Mouse (Mus musculus) layer of hippocampus, adult 11-12 months (tissue): ENCODE measurements at regions not wholly inside any gene's neighbourhood (a gene's known extent, or its start where the extent isn't known, plus 50 kb on each side); places are given as distances from the start of the nearest gene placed in this dataset.

Experiments
- DNase-seq: peaks from one replicate; pipeline ENCODE4 v3.0.0; 2022; ENCODE audit warnings: low spot score

DNA sequence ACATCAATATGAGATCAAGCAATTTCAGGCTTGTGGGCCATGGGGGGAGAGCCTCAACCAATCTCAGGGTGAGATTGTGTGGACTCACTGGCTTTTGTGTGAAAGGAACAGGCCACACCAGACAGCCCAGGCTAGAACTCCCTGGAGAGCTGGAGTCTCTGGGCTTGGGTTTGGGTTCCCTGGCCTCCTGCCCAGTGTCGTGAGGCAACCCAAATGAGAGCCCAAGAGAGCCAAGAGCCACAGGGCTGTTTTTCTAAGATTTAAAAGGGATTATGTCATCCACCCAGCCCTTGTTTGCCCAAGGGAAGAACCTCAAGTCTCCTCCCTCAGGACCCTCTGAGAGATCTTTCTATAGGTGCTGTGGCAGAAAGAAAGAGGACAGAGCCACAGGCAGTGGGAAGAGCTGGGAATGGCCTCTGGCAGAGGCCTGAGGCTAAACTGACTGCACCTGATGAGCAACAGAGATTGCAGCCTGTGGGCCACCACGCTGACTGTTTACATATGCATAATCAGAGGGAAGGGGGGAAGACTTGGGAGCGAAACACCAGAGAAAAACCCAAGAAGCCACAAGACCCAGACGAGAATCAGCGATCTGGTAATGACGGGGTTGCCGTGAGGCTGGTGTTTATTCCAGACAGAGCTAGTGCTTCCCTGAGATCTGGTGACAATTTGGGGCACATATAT lies 92.1 kb downstream of the Bcl2l11 start:
- DNase-seq, result no peak

DNA sequence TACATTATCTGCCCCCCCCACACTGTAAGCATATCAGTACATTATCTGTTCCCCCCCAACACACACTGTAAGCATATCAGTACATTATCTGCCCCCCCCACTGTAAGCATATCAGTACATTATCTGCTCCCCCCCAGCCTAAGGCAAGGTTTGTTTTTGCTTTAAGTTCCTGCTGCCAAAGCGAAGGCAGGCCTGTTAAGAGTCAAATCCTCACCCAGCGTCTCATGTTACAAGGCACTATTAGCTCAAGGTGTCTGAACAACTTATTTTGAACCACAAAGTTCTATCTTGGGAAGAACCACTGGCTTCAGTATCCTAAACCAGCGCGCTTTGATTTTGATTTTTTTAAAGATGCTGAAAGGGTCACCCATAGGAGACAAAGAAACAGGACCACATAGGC lies 93.1 kb downstream of the Bcl2l11 start:
- DNase-seq, result no peak

DNA sequence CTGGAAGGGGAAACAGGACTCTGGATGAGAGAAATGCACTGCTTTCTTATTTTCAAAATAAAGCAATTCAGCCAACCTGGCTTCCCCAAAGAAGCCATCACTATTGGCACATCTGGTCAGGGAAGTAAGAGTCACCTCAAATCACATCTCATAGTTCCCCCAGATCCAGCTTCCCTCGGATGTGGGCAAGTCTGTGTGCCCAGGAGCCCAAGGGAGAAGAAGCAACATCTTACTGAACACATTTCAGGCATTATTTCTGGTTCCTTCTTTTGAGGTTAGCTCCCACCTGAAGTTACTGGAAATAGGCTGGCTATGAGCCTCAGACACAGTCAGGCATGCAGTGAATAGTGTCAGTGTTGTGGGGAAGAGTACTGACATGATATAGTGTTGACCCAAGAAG lies 95.2 kb downstream of the Bcl2l11 start:
- DNase-seq, result no peak

DNA sequence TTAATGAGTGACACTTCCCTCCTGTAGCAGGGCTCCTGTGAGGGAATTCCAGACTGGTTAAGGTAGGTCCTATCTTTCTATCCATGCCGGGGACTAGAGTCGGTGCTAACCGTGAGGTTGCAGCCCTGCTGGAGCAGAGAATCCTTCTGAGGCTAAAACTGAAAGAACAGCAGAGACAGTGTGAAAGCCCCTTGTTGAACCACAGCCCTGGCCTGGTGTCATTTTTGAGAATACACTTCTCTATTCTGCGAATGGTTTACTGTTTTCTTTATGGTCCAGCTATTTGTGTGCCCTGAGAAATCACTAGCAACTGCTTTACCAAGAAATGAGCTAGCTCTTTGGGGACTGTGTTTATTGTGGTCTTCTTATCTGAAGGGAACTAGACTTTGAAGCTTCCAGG lies 95.8 kb downstream of the Bcl2l11 start:
- DNase-seq, result no peak

DNA sequence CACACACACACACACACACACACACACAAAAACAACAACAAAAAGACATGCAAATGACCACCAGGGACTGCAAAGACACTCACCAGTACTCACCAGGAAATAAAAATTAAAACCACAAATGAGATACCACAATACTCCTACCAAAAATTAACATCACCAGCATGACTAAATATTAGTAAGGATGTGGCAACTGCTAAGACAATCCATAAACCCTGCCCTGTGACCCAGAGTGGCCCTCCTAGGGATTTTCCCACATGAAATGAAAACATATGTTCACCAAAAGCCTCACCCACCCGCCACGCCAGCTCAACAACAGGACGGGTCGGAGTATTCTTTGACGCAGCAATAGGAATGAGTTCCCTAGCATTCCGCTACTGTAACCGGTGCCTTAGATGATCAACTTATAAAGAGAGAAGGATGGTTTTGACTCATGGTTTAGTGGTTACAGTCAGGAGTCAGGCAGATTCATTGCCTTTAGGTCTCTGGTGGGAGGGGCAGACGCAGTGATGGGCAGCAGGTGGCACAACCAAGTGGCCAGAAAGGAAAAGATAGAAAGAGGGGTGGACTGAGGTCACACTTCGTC lies 100.7 kb downstream of the Bcl2l11 start:
- DNase-seq, result no peak

DNA sequence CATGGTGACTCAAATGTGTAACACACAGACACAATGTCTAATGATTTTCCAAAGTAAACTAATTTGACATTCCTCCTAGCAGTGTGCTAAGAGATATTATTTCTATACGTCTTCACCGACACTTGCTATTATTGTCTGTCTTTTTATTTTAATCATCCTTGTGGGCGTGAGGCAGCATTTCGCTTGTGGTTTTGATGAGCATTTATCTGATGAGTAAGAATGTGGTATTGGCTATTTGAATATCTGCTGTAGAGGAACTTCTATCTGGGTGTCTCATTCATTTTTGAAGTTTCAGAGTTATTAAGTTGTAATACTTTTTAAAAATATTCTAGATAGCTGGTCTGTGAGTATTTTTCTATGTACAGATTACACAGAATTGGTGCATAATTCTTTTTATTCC lies 103.9 kb downstream of the Bcl2l11 start:
- no peak for DNase-seq

DNA sequence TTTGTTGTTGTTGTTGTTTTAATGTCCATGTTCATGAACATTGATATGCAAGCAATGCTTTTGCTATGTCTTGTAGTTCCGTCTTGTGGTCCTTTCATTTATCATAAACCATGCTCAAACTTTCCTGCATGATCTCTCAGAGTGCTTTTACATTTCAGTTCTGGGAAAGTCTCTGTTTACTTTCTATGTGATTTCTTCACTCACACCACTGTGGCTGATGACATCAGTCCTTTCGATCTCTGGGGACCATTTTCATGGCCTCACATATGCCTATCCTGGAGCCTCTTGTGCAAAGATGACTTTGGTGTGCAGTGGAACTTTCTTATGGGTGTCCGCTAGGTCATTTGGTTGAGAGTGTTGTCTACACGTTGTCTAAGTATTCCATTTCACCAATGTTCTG lies 105.1 kb downstream of the Bcl2l11 start:
- no peak for DNase-seq

DNA sequence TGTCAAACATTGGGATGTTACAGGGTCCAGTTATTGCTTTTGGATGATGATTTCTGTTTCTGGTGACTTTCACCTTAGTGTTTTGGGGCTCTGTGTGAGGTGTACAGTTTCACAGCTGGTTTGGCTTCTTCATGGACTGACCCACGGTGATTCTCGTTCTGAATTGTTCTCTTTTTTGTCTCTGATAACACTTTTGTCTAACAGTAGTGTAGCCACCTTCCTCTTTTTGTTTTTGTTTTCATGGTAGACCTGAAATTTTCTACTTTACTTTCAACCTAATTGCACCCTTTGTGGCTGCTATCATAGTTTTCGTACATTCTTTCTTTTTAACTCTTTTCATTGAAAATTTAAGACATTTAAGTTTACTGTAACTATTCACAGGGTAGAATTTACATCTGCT lies 105.5 kb downstream of the Bcl2l11 start:
- no peak for DNase-seq

DNA sequence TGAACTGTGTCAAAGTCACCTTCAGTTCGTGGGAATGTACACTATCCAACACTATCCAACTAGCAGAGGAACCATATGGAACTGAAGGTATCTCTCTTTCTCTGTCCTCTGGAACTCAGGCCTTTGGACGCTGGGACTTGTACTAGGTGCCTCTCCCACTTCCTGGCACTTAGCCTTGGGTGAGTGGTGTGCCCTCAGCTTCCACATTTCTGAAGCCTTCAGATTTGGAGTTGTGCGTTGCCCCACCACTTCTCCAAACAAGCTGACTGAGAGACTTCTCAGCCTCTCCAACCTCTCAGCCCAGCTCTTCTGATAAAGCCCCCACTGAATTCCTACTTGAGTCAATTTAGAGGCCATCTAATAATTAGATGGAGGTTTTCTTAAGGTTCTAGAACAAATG lies 106.2 kb downstream of the Bcl2l11 start:
- no peak for DNase-seq

DNA sequence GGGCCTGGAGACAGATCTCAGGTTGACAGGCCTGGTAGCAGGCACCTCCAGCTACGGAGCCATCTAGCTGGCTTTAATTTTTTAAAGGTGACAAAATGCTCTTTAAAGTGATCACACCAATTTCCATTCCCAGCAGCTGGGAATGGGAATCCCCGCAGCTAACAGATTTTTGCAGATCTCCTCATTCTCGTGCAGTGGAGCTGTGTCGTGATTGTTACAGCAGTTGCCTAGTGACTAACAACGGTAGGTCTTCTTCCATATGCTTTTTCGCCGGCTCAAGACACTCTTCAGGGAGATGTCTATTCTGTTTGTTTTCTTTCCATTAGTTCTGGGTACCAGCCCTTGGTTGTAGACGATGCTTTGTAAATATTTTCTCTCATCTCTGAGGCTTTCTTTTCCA lies 109.3 kb downstream of the Bcl2l11 start:
- DNase-seq, result no peak

DNA sequence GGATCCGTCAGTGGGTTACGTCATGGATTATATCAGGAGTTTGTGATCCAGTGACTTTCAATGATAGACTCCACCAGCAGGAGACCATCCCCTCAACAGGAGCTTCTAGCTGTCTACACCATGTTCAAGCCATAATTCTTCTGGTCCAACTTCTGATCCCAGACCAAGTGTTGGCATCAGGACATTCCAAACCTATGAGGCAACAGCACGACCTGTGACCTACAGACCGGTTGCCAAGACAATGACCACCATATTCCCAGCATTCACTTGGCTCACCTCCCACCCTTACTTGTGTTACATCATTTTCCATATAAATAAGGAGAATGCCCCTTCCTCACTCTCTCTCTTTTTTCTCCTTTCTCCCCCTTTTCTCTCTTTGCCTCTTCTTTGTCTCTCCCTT lies 113.6 kb downstream of the Bcl2l11 start:
- DNase-seq, result no peak

DNA sequence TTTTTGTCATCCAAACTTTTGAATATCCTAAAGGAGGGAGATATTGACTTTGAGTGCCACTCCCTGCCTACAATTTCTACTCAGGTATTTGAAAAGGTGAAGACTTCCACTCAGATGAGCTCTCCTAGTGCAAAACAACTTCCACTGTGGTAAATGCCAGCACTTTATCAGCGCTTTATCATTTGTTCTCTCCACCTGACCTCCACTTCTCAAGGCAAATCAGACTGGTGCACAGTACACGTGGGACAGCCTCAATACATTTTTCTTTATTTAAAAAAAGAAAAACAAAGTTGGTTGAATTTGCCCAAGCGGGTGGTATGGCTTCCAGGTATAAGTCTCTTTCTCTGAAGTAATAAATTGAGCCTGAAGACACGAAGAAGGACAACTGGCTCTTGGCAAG lies 114.2 kb downstream of the Bcl2l11 start:
- no peak for DNase-seq

DNA sequence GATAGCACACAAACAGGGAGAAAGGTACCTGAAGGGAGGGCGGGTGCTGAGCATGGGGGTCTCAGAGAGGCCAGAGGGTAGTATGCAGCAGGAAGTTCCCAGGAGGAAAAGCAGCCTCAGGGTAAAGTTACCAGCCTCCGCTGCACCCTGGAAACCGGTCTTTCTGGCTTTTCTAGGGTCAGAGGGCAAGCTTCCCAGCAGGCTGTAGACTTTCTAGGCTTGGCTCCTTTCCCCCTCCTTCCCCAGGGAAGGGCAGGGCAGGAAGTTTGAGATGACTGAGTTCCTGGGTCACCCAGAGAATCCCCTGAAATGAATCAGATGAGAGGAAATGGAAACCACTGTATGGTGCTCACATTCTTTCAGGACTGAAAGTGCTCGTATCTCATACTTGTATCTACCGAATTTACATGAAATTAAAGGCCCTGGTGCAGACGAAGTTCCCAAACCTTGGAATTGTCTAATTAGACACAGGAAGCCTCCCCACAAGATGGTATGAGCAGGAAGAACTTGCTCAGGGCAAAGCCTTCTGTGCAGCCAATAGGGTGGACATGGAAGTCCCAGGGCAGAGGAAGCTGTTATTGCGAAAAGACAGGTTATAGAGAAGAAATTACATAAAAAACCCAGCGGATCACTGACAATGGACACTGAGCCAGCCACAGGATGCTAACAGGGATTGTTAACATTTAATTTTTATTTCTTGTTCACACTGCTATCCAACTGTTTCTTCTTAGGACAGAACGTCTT lies 114.9 kb downstream of the Bcl2l11 start:
- DNase-seq, result no peak

DNA sequence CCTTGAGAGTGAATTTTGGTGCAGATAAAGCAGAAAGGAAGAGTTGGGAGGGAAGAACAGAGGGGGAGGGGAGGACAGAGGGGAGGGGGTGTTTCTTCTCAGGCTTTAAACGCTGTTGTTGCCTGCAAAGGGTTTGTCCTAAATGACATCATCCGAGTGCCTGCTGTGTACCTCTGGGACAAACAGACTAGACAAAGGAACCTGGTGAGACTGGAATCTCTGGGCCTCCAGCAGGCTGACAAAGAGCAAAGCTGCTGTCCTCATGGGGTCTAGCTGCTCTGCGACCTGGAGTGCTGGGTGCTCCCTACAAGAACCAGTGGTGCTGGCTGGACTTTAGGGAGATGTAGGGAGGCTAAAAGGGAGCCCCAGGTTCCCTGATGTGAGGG lies 115.4 kb downstream of the Bcl2l11 start:
- DNase-seq, result no peak

DNA sequence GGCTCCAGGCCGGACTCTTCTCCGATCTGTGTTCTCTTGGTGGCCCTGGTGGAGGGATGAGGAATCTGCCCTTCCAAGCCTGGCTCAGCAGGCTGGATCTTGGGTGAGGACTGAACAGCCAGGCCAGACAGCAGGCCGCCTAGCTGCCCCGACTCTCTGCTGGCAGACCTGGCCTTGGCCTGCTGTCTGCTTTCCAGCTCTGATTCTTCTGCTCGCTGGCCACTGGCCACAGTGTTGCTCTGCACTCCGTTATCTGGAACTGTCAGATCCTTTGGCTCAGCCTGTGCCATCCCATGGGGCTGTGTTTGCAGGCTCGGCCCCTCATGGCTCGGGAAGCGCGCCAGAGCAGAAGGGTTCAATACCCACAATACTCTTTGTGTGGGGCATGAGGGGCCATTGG lies 119.7 kb downstream of the Bcl2l11 start:
- DNase-seq, result peak; percentile 46

DNA sequence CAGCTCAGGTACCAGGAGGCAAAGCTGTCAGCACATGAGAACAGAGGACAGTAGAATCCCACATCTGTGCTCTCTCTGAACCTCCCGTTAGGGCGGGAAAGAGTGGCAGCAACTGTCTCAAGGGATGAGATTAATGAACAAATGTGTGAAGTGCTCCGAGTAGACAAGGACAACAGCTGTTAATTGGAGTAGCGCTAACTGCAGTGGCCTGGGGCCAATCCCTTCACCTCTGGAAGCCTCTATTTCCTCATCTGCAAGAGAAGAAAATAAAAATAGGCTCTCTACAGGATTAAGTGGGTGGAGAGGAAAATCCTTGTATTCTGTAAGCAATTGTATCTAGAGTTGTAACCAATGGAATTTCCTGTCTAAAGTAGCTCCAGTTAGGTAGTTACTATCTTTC lies 122.1 kb downstream of the Bcl2l11 start:
- no peak for DNase-seq

DNA sequence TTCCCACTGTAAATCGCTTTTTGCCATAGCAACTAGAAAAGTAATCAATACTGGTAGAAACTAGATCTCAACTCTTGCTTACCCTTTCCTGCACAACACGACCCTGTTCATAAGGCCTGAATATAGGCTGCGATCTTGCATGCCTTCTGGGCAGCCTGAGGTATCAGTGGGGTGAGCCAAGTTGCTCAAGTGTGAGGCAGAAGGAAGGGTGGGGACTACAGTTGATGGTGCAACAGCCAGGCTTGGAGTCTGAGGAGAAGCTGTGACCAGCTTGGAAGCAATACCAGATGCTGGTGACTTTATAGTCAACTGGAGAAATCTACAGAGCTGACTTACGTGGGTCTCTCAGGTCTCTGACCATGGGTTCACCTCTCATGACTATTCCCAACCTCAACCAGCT lies 123.3 kb downstream of the Bcl2l11 start:
- no peak for DNase-seq

DNA sequence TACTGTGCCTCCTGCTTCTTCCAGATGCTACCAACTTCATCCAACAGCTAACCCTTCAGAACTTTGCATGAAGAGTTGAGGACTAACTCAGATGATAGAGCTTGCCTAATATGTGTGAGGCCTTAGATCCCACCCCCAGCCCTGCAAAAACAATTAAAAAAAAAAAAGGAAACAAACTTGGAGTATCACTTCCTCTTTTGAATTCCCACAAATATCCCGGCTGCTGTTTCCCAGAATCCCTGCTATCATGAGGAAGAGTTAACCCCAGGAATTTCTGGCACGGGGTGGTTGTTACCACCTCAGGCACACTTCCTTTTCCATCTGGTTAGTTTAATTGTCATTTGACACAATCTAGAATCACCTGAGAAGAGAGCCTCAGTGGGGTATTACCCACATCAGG lies 123.8 kb downstream of the Bcl2l11 start:
- no peak for DNase-seq

DNA sequence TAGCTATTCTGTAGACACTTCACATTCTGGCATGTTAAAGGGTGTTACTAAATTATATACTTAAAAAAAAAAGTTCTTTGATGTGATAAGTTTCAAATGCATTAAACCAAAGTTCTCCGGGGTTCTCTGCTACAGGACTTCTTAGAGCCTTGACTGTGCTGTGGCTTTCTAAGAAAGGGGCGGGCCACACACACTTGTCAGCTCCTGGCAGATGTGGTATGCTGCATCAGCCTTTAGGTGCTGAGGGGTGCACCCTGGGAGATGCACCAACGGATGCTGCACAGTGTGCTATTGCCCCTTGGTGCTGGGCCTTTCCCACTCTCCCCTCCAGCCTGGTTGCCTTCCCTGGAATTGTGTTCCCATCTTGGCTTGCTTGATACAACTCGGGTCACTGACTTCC lies 125.0 kb downstream of the Bcl2l11 start:
- DNase-seq, result no peak

DNA sequence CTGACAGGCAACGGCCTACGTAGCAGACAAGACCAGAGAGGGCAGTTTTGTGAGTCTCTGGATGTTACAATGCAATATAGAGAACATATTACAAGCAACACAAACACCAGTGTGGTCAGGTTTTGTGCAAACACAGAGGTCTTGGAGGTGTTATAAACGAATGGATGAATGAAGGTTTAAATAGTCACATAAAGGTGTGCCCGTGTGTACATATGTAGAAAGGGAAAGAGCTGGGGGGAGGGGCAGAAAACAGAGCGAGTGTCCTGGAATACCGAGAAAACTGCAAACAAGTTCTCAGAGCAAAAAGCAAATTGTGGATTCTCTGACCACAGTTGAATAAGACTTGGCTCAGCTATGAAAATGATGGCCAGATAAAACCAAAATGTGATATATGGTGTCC lies 130.8 kb downstream of the Bcl2l11 start:
- DNase-seq, result no peak

DNA sequence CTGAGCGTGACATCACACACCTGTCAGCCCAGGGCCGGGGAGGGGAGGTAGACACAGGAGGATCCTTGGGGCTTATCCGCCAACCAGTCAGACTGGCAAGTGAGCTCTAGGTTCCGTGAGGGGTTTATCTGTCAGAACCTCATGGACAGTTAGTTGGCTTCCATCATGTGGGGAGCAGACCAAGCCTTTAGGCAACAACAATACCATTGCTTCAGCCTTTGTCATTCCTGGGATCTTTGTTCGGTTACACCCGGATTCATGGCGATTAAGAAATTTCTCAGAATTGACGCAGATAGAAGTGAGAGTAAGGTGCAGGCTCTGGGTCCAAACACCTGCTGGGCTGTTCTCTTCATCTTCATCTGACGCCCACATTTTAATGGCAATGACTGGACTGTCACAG lies 131.4 kb downstream of the Bcl2l11 start:
- no peak for DNase-seq

DNA sequence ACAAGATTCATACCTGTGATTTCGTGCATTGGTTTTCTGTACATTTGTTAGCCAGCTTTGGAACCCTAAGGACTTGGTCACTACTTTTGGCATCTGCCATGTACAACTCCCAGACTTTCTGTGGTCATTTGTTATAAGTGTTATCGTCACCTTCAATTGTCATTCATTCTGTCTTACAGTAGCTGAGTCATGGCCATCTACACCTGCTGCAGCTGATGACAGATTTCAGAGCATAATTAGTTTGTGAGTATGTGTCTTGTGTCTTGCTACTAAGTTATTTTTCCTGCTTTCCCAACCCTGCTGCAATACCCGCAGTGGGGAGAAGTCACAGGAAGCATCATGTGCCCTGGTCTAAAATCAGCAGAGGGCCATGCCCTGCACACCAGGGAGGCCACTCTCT lies 138.0 kb downstream of the Bcl2l11 start:
- DNase-seq, result no peak
